Mouse (Mus musculus): ENCODE data around the gene Sesn1.

GRCm38 (mm10) chr10:41957421-41958225, 147.9 kb downstream of the Sesn1 start:
- TF ChIP-seq MAX (IDR thresholded peaks at IDR 0.05) (no peak), CTCF (IDR thresholded peaks at IDR 0.05; ENCODE audit: control insufficient read depth, insufficient read depth, insufficient read length) (no peak), MYOG (IDR thresholded peaks at IDR 0.05; ENCODE audit: control insufficient read depth, extremely low read depth, insufficient read length) (no peak), USF1 (IDR thresholded peaks at IDR 0.05; ENCODE audit: low read depth) (no peak), FOSL1 (IDR thresholded peaks at IDR 0.05; ENCODE audit: insufficient read depth, low read length, poor library complexity, severe bottlenecking) (no peak)

Measured in C2C12 (cell line).